In genomic region chr2:17524205-17524978, GRCm38 (mm10) we compare ENCODE assay signal across 16 mouse cellular contexts.
A peak's percentile ranks its signal among the peaks of the same experiment; 100 is the strongest.
DNase-seq lines count a peak whose midpoint lies in the region; ATAC-seq and TF ChIP-seq lines count a peak whose summit lies in the region.
"Had no signal": no experiment of that assay in that cellular context is flagged by ENCODE, and none has a peak within 500 bp of the region (broad histone marks: within the 10 kb centered on the region; RNA-seq: fewer than 3 reads in every experiment).

No protein-coding gene starts in this region.

- no peak for TF ChIP-seq CTCF in brain, embryonic 14.5 days (IDR thresholded peaks at IDR 0.05; ENCODE audit: borderline replicate concordance, extremely low read depth, insufficient read depth, insufficient read length)

- DNase-seq in hindbrain, embryonic 10.5 days (ENCODE audit: low spot score) = no peak
- peak; percentile 48 for DNase-seq in brain, embryonic 14.5 days (ENCODE audit: low read depth)
- DNase-seq in embryo, embryonic 9.5 days (ENCODE audit: extremely low spot score) = peak; percentile 36
- DNase-seq in heart, postnatal 10 days = peak; percentile 41 to 43
- DNase-seq in spleen, adult 18-20 months = no peak
- no peak for DNase-seq in adrenal gland, adult 8-10 months
- DNase-seq in spleen, postnatal 10 days (ENCODE audit: low spot score in 2 of 2) = no peak
- DNase-seq: cerebellum, adult 8-10 months; gastrocnemius, adult 2 months; thymus, adult 18-20 months had no signal

- no peaks in the 10 kb centered on the region for H3K27me3 ChIP-seq in hindbrain, embryonic 10.5 days (ENCODE audit: insufficient read depth, poor library complexity, severe bottlenecking)
- H3K27me3 ChIP-seq in hindbrain, embryonic 16.5 days (replicated peaks; ENCODE audit: control insufficient read depth, insufficient read depth, low read length) = no peaks in the 10 kb centered on the region
- H3K27me3 ChIP-seq: hindbrain, embryonic 15.5 days had no signal

- 51% methylated on average over 10 of the region's 10 CpGs for WGBS in hindbrain, embryonic 10.5 days
- 45% methylated on average over 10 of the region's 10 CpGs for WGBS in hindbrain, embryonic 16.5 days

- ATAC-seq in hindbrain, embryonic 16.5 days = no peak
- ATAC-seq: CD4-positive, CD25-positive, alpha-beta regulatory T cell, adult 4 months had no signal

- H3K4me2 ChIP-seq in hindbrain, embryonic 16.5 days (ENCODE audit: low read length) = no peak overlapping the region
- H3K4me2 ChIP-seq: hindbrain, embryonic 15.5 days; liver, embryonic 11.5 days had no signal

- H3K36me3 ChIP-seq in hindbrain, embryonic 10.5 days = no peaks in the 10 kb centered on the region
- H3K36me3 ChIP-seq in hindbrain, embryonic 16.5 days (ENCODE audit: control insufficient read depth, insufficient read depth, low read length) = no peaks in the 10 kb centered on the region
- H3K36me3 ChIP-seq: hindbrain, embryonic 15.5 days had no signal

- H3K9ac ChIP-seq in hindbrain, embryonic 16.5 days (ENCODE audit: low read depth, low read length) = no peak overlapping the region
- H3K9ac ChIP-seq: hindbrain, embryonic 15.5 days had no signal

- intact Hi-C loops in heart, postnatal 10 days (cut with DNase I) = loop anchor here (5.0 kb wide), 1 partner anchor 62 kb away; no protein-coding TSS in a partner anchor

- H3K9me3 ChIP-seq in hindbrain, embryonic 10.5 days = no peaks in the 10 kb centered on the region
- no peaks in the 10 kb centered on the region for H3K9me3 ChIP-seq in hindbrain, embryonic 16.5 days (ENCODE audit: control insufficient read depth, low read length)
- H3K9me3 ChIP-seq: hindbrain, embryonic 15.5 days had no signal

- TF ChIP-seq POLR2A in brain, embryonic 14.5 days (IDR thresholded peaks at IDR 0.05; ENCODE audit: borderline replicate concordance, extremely low read depth, insufficient read depth, insufficient read length, poor library complexity, severe bottlenecking) = no peak

- H3K4me3 ChIP-seq in hindbrain, embryonic 10.5 days = no peak overlapping the region
- H3K4me3 ChIP-seq in hindbrain, embryonic 16.5 days (ENCODE audit: low read length) = no peak overlapping the region
- H3K4me3 ChIP-seq: gastrocnemius, adult 2 months; hindbrain, embryonic 15.5 days; left cerebral cortex, adult 2 months had no signal

- peak overlapping the region; percentile 40; the same call in 1 of the 2 replicates for H3K27ac ChIP-seq in hindbrain, embryonic 10.5 days
- no peak overlapping the region for H3K27ac ChIP-seq in hindbrain, embryonic 16.5 days (ENCODE audit: low read depth, low read length)
- H3K27ac ChIP-seq: gastrocnemius, adult 2 months; hindbrain, embryonic 15.5 days; kidney, postnatal 0 days; left cerebral cortex, adult 2 months had no signal

- peaks cover 20% of the 10 kb centered on the region for H3K4me1 ChIP-seq in hindbrain, embryonic 10.5 days (replicated peaks)
- H3K4me1 ChIP-seq in hindbrain, embryonic 16.5 days (ENCODE audit: control insufficient read depth, insufficient read depth, low read depth, low read length) = no peaks in the 10 kb centered on the region; the same call in 1 of the 2 replicates

Comparison
In these comparisons a context has a peak if more than half of its experiments do, and no peak if none do; other contexts are left out.
1. DNase-seq: peak in brain, embryonic 14.5 days (single experiment), embryo, embryonic 9.5 days (single experiment) and heart, postnatal 10 days (2 of 2); none in hindbrain, embryonic 10.5 days (single experiment), spleen, adult 18-20 months (0 of 2), adrenal gland, adult 8-10 months (single experiment) and spleen, postnatal 10 days (0 of 2).